Mouse (Mus musculus): Measurements from ENCODE around the gene Gm10160.
A peak's percentile ranks its signal among the peaks of the same experiment; 100 is the strongest.

GRCm38 (mm10) chr7:81858968-81859721, 3.6 kb upstream of the Gm10160 start, which contains the start of gene Tm6sf1:
- TF ChIP-seq CTCF (IDR thresholded peaks at IDR 0.05) (no peak), POLR2A (IDR thresholded peaks at IDR 0.05; ENCODE audit: insufficient read depth, low read depth, low read length) (peak; percentile 42; the same call in 1 of the 2 replicates)
